Mouse (Mus musculus): ENCODE measurements around the gene Spast.

DNA sequence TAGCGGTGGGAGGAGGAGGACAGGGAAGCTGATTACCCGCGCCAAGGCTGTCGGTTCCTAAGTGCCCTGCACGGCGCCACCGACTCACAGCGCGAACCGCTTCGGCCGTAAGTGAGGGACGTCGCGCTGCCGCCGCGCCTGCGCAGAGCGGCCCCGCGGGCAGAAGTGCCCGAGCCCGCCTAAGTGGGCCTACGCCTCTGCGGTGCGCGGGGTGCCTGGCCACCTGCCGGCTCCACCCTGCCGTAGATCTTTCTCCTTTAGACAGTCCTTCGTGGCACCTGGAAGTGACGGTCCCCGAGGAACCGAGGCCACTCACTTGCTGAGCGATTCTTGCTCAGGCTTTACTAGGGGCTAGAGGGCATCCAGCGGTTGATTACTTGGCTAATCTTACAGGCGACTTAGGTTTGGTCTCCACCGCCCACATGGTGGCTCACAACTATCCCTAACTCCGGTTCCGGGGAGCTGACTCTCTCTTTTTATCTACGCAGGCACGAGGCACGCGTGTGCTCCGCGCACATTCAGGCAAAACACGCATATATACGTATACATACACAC, 22.4 kb upstream of the Spast start:
- TF ChIP-seq CTCF (IDR thresholded peaks at IDR 0.05; ENCODE audit: low read depth) (no peak; the same call in 1 of the 2 replicates), EP300 (optimal IDR thresholded peaks at IDR 0.05) (no peak)

Measured in stomach, postnatal 0 days (tissue).